Mouse (Mus musculus) frontal cortex, adult (tissue): ENCODE results near the gene Pias4.
"Not testable (repeated sequence)": the region's sequence is repeated elsewhere in the genome, so short reads cannot be mapped to it uniquely, and the experiment has no call there.

ENCODE experiments used
- ATAC-seq: cut with Nextera tagmentation; 2 replicates; pipeline ENCODE4 v1.9.2; 2017; ENCODE audit warnings: mild to moderate bottlenecking, moderate library complexity, mixed read lengths; ENCODE audit not compliant: low TSS enrichment

Gene Pias4

DNA sequence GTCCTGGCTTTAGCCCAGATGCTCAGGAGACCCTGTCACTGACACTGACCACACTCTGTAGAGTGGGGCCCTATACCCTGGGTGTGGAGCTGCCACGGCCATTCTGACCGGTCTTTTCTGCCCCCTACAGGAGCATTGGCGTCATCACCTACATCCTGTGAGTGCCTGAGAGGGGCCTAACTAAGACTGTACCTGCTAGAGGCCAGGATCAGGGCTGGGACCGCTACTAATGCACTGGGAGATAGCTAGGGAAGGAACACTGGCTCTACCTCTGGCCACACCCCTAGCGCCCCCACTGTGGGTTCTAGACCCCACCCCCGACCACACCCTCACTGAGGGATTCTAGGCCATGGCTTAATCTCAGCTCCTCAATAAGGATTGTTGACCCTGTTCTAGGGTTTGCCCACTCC is 23.2 kb upstream of the Pias4 start:
- no peak for ATAC-seq

DNA sequence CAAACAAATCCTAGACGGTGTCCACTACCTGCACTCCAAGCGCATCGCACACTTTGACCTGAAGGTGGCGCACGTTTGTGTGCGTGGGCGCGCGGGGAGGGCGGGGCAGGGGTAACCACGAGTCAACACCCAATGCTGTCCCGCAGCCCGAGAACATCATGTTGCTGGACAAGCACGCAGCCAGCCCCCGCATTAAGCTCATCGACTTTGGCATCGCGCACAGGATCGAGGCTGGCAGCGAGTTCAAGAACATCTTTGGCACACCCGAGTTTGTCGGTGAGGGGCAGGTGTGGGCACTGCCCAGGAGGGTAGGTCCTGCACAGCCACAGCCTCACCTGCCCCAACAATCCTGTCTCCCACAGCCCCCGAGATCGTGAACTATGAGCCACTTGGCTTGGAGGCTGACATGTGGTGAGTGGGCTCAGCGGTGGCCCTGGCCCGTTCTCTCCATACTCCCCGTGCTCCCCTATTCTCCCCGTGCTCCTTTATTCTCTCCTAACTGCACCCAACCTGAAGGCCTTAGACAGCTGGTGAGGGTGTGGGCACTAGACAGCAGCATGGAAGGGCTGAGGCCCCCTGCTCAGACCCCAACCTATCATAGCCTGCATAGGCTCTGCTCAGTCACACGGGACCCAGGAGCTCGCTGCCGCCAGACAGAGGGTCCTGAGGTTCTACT is 22.7 kb upstream of the Pias4 start:
- ATAC-seq: no peak

DNA sequence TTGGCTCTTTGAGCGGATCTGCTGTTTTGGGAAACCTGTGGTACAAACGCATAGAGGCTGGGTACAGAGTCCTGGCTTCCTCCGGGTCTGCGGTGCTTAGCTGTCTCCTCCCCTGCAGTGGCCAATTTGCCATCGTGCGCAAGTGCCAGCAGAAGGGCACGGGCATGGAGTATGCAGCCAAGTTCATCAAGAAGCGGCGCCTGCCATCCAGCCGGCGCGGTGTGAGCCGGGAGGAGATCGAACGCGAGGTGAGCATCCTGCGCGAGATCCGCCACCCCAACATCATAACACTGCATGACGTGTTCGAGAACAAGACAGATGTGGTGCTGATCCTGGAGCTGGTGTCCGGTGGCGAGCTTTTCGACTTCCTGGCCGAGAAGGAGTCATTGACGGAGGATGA is 22.1 kb upstream of the Pias4 start:
- no peak for ATAC-seq

DNA sequence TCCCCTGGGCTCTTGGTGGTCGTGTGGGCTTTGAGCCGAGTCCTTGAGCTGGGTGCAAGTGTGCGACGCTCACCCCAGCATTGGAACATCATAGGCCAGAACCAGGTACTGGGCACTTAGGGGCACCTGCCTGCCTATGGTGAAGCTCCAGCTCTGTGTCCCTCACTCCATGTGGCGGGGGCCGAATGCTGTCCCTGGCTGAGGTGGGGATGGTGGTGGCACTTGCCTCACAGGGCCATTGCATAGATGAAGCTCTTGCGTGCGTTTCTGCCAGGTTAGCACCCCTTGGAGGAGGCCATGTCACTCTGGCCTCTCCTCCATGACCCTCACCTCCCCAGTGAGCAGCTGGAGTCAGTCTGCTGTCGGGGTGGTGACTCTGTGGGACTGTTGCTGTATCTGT is 19.4 kb upstream of the Pias4 start:
- no peak for ATAC-seq

DNA sequence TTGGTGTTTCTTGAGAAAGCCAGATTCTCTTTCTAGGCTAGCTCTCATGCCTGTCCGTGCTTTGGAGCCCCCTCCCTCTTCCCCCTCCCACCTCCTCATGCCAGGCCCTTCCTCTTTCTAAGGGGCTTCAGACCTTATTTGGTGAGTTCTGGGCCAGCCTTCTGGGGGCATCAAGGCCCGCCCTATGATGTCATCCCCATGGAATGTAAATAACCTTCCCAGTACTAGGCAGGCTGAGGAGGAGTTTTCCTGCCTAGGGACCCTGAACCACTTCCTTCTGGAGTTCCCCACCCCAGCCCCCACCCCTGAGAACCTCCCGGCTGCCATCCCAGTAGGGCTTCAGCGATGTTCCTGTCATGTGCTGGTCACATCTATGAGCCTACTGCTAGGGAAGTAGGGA is 17.0 kb upstream of the Pias4 start:
- ATAC-seq: no peak

DNA sequence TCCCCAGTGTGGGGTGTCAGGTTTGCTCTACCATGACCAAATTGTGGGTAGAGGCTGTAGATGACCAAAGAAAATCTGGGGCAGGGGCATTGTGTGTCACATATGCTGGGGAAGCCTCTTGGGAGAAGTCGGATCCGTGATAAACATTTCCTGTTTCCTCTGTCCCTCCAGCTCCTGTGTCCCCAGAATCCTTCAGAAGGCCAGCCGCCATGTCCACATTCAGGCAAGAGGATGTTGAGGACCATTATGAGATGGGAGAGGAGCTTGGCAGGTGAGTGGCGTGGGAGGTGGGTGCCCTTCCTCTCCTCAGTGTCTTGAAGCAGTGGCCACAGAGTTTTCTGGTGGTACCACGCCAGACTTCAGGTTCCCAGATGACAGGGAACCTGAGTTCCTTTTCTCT is 16.1 kb upstream of the Pias4 start, which contains the start of gene 4930442H23Rik:
Gene 4930442H23Rik, minus strand, starts transcription at position 45 of the 400 bp plus-strand sequence.
- no peak for ATAC-seq

DNA sequence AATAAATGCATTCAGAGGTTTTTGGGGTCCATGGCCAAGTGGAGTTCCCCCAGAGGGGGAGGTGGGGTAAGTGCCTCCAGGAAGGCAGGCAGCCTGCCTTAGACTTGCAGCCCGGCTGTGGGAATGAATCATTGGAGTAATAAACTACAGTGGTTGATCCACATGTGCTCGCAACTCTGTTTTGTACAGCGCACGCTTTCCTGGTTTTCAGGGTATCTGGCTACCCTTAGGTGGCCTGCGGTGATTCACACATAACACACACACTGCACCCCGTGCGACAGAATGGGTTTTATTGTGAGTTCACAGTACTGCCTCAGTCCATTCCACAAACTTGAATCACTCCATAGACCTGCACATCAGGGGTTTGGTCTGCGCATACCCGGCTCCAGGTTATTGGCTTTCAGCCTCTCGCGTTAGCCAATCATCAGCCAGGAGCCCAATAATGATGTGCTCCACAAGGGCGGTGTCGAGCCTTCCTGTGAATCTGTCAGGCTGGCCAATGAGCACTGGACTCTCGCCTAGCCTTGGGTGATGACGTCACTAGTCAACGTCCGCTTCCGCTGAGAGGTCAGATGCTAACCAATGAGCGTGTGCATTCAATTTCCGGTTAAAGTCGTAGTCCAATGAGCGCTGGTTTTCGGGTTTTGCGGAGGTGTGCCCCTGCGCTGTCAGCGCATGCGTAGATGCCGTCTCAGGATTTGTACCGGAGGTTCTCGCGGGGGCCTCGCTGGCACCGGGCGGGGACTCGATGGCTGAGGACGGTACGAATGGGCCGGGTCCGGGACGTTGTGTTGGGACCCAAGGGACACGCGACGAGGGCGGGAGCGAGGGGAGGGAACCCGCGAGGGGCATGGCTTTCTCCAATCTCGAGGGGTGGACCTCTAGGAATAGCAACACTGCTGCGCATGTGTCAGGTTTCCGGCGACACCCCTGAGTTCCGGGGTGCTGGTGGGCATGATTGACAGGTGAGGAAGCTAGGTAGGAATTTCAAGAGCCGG is 14.9 kb upstream of the Pias4 start, which contains the start of gene Dapk3:
Gene Dapk3, plus strand, starts transcription at position 670 of the 998 bp plus-strand sequence.
- ATAC-seq: peak; percentile 89

DNA sequence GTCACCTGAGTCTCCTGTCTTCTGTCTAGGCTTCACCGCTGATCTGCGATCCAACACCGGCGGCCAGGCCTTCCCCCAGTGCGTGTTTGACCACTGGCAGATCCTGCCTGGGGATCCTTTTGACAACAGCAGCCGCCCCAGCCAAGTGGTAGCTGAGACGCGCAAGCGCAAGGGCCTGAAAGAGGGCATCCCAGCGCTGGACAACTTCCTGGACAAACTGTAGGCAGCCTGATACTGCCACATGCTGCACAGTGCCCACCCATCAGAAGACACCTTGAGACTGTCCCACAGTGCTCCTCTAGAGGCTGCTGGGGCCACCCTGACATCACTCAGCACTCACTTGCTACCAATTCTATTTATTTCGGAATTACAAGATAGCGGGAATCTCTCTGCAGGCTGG is 14.1 kb upstream of the Pias4 start:
- not testable (repeated sequence) for ATAC-seq

DNA sequence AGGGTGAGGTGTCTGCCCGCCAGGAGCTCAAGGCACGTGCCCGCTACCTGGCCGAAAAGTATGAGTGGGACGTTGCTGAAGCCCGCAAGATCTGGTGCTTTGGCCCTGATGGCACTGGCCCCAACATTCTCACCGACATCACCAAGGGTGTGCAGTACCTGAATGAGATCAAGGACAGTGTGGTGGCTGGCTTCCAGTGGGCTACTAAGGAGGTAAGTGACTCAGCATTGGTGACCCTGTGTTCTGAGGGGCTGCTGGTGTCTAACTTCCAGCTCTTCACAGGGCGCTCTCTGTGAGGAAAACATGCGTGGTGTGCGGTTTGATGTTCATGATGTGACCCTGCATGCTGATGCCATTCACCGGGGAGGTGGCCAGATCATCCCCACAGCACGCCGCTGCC is 13.2 kb upstream of the Pias4 start:
- no peak for ATAC-seq

DNA sequence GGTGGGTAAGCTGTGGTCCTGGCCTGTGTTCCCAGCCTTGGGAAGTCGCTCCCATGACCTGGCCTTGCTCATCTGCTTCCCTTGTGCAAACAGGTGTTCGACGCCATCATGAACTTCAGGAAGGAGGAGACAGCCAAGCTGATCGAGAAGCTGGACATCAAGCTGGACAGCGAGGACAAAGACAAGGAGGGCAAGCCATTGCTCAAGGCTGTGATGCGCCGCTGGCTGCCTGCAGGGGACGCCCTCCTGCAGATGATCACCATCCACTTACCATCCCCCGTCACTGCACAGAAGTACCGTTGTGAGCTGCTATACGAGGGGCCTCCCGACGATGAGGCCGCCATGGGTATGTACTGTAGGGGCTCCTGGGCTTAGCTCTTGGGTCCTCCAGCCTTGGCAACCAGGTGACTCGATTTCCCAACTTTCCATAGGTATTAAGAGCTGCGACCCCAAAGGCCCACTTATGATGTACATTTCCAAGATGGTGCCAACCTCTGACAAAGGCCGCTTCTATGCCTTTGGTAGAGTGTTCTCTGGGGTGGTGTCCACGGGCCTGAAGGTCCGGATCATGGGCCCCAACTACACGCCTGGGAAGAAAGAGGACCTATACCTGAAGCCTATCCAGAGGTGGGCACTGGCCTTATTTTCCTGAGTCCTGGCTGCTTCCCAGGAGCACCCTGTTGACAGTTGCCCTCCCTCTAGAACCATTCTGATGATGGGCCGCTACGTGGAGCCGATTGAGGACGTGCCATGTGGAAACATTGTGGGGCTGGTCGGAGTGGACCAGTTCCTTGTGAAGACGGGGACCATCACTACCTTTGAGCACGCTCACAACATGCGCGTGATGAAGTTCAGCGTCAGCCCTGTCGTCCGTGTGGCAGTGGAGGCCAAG is 12.0 kb upstream of the Pias4 start:
- ATAC-seq: no peak

DNA sequence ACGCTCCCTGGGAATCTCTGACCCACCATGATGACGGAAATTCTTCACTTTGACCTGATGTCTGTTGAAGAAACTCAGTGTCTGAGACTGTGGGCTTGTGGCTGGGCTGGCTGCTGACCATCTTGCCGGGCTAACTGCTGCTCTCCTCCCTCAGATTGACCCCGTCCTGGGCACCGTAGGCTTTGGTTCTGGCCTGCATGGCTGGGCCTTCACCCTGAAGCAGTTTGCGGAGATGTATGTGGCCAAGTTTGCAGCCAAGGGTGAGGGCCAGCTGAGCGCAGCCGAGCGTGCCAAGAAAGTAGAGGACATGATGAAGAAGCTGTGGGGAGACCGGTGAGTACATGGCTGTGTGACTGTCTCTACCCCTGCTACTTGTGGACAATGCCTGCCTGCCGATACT is 11.2 kb upstream of the Pias4 start:
- ATAC-seq: no peak

DNA sequence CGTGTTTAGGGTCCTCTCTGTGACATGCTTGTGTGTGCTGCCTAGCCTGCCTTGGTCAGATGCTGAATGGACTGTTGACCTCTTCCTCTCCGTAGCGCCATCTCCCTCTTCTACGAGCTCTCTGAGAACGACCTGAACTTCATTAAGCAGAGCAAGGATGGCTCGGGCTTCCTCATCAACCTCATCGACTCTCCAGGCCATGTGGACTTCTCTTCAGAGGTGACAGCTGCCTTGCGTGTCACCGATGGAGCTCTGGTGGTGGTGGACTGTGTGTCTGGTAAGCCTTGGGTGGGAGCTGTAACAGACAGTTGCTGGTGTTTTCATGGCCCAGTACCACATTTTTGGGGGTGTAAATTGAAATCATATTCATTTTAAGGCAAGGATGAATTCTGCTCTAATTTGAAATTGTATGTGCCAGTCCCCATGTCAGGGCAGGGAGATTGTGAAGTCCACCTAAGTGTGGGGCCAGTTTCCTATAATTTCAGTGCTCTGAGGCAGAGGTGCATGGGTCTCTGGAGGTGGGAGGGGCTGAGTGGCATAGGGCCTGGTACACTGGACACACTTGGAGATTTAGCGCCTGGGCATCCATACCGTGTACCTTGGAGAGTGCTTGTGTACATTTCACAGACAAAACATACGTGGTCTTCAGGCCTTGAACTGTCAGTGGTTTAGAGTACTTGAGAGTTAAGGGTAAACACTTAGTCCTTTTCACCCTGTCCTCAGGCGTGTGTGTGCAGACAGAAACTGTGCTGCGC is 10.4 kb upstream of the Pias4 start:
- no peak for ATAC-seq

DNA sequence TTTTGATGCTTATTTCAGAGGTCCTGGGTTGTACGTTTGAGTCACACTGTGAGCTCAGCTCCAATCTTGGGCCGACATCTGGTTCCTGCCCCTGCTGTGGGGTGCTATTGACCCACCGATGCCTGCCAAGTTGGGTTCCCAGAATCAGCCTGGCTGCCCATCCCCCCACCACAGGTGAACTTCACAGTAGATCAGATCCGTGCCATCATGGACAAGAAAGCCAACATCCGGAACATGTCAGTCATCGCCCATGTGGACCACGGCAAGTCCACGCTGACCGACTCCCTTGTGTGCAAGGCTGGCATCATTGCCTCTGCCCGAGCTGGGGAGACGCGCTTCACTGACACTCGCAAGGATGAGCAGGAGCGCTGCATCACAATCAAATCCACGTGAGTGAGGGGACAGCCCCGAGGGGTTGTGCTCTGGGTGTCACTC is 9.8 kb upstream of the Pias4 start:
- no peak for ATAC-seq

DNA sequence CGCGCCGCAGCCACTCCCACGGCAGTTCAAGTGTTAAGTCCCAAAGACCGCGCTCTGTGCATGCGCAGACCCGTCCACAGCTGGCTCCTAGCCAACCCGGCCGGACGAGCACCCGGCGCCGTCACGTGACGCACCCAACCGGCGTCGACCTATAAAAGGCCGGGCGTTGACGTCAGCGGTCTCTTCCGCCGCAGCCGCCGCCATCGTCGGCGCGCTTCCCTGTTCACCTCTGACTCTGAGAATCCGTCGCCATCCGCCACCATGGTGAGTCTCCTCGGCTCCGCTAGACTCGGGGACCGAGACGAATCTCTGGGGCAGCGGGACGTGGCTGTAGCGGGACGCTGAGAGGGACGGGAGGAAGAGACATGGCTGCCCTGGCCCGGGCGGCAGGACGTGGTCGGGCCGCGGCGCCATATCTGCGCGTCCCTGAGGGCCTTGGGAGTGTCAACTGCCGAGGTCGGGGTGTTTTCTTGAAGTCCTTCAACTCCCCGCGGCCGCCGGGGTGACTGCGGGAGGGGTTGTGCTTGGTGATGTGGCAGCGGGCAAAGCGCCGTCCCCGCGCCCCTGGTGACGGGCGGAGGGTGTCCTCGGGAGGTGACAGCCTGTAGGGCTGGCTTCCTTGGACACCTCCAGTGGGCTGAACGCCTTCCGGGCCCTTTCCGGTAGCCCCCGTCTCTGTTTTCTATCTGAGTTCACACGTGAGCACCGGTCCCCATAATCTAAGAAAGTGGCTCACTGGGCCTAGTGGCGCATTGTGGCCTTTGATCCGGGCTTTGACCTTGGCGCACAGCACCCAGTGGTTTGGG is 8.9 kb upstream of the Pias4 start, which contains the start of gene Eef2:
Gene Eef2, plus strand, starts transcription at position 166 of the 806 bp plus-strand sequence.
- ATAC-seq: peak; percentile 33; the same call in 1 of the 2 replicates

DNA sequence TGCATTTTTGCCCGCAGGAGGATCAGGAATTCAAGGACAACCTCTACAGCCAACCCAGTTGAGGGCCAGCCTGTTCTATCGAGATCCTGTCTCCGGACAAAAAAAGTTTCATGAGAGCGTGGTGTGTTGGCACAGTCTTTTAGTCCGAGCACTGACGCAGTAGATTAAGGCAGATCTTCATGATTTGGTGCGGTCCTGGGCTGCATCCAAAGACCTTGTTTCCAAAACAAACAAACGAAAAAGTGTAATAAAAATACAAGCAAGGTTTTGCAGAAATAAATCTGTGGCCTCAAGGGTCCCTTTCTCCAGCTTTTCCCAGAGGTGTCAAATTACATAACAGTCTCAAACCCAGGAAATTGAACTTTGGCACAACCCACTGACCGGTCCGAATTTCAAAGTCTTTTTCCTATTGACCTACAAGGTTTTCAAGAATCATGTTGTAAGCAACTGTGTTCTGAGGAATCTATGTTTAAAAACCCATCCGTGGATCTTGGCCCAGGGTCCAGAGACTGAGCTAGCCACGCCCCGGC is 8.3 kb upstream of the Pias4 start:
- no peak for ATAC-seq

DNA sequence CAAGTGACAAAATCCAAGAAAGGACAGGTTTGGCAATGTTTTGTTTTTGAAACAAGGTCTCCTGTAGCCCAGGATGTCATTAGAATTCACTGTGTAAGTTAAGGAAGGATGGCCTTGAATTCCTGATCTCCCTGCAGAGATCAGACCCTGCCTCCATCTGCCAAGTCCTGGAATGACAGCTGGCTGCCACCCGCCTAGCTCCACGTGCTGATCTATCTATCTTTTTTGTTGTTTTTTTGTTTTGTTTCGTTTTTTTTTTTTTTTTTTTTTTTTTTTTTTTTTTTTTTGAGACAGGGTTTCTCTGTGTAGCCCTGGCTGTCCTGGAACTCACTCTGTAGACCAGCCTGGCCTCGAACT is 7.6 kb upstream of the Pias4 start:
- not testable (repeated sequence) for ATAC-seq

DNA sequence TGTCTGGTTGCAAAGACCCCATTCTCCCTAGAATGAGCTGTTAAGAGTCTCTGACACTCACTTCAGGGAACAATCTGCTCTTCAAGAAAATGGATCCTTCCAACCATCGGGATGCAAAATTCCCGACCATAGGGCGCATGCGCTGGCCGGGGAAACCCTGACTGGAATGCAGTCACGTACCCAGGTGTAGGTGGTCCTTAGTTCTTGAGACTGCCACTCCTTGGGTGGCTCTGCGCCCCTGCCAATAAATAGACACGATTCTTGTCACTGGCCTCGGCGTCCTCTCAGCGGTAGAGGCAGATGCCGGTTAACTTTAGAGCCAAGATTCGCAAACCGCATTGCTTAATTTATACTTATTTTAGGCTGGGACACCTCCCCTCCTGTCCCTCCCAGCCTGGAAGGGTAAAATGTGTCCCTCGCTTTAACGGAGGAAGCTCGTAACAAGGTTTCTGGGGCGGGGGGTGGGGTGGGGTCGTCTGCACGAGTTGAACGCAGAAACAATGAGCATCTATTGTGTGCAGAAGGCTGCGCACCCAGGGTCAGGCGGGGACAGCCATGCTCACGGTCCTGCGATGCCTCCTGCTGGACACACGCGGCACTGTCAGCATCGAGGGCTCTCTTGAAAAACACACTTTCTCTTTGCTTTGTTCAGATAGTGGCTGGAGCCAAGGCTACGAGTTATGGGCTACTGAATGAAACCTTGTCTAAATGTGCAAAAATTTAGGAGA is 7.1 kb upstream of the Pias4 start:
- peak; percentile 55 for ATAC-seq

DNA sequence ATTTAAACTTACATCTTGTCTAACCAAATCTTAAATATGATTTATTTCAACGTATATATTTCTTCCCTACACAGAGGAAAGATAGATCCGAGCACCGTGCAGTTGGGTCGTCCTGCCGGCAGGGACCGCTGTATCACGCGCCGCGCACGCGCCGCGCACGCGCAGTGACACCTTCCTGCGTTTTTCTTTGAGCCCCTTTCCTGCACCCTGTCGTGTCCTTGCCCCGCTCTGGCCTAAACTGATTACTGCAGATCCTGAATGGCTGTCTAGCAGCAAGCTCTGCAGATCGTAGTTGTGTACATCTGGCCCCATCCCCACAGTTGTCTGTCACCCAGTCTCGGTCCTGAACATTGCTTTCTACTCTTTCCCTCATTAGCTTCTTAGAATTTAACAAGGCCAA is 5.4 kb upstream of the Pias4 start:
- ATAC-seq: peak; percentile 45

DNA sequence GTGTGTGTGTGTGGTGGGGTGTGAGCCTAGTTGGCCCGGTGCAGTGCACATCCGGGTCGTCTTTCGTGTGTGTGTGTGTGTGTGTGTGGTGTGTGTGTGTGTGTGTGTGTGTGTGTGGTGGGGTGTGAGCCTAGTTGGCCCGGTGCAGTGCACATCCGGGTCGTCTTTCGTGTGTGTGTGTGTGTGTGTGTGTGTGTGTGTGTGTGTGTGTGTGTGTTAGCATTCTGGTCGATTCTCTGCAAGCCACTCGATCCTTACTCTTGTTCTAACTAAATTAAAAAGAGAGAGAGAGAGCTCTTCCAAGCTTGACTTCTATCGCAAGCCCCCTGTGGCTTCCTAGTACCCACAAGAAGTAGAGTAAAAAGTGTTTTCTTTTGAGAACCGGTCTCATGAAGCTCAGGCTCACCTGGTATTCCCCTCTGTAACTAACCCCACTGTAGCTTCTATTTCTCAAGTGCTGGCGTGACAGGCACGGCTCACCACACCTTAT is 1.7 kb upstream of the Pias4 start:
- ATAC-seq: not testable (repeated sequence)
